Mouse (Mus musculus) spleen, adult 2 months (tissue): ENCODE data around the gene Ivl. TPM values are rescaled to one million over a fixed set of nuclear protein-coding genes. Genes with fewer than 3 reads are reported as not detected.

Experiments
- DNase-seq, 2 experiments: peaks; one replicate each; pipeline versions ENCODE4 v3.0.0 to v3.0.0-alpha.2; 2012 to 2021; ENCODE audit warnings: low spot score in 2 of 2, low read depth in 1 of 2
- H3K27ac ChIP-seq: fragments of 200-500 bp; 2 replicates; pipeline ENCODE4 v1.5.1; 2012; ENCODE audit warnings: low read length, inconsistent platforms; ENCODE audit not compliant: insufficient read depth
- H3K27me3 ChIP-seq: fragments of 200-500 bp; 2 replicates; pipeline ENCODE4 v1.6.1; 2012; ENCODE audit warnings: mild to moderate bottlenecking, moderate library complexity, low read length, inconsistent platforms; ENCODE audit not compliant: control insufficient read depth, insufficient read depth
- H3K36me3 ChIP-seq: fragments of 200-500 bp; 2 replicates; pipeline ENCODE4 v1.6.1; 2012; ENCODE audit warnings: mild to moderate bottlenecking, low read length, inconsistent platforms; ENCODE audit not compliant: control insufficient read depth, insufficient read depth
- H3K4me1 ChIP-seq: fragments of 200-500 bp; 2 replicates; pipeline ENCODE4 v1.6.1; 2011; ENCODE audit warnings: inconsistent platforms; ENCODE audit not compliant: control insufficient read depth, insufficient read depth, insufficient read length
- H3K4me3 ChIP-seq: fragments of 200-500 bp; 2 replicates; pipeline ENCODE4 v1.5.1; 2011; ENCODE audit warnings: mild to moderate bottlenecking, inconsistent platforms; ENCODE audit not compliant: insufficient read depth, insufficient read length; ENCODE audit errors: extremely low read depth
- CTCF ChIP-seq: fragments of 200-500 bp; IDR thresholded peaks from 2 replicates; pipeline ENCODE4 v1.5.1; 2011; ENCODE audit warnings: mild to moderate bottlenecking, inconsistent platforms; ENCODE audit not compliant: insufficient read depth, insufficient read length, insufficient replicate concordance; ENCODE audit errors: extremely low read depth
- POLR2A ChIP-seq: fragments of 200-500 bp; IDR thresholded peaks from 2 replicates; pipeline ENCODE4 v1.6.1; 2011; ENCODE audit warnings: low read depth, low read length, inconsistent platforms
- WGBS: fragments of 180-500 bp; shearing (Covaris S2); methylation state at CpG from one replicate; pipeline ENCODE4 v1.1.7; 2018; 5-methylcytosine and 5-hydroxymethylcytosine counted together
- polyA plus RNA-seq: library from polyadenylated mRNA; depleted of rRNA; stranded (reverse); fragments of >200 nt; gene quantifications from 2 replicates; pipeline ENCODE4 v1.2.3, GENCODE M21; 2012; rRNA removed

The Ivl gene
- polyA plus RNA-seq: not detected in 2 replicates

GRCm38 (mm10) chr3:92573449-92574041 is at the start of gene Ivl:
Gene Ivl, minus strand, starts transcription at chr3:92573735.
- H3K4me3 ChIP-seq: no peak within 1 kb of the TSS
- 66% methylated on average over 1 of the region's 1 CpGs for WGBS
- no peaks in the 10 kb centered on the region for H3K27me3 ChIP-seq
- DNase-seq: no peak
- no peaks in the 10 kb centered on the region for H3K4me1 ChIP-seq
- TF ChIP-seq CTCF (no peak), POLR2A (no peak)
- no peaks in the 10 kb centered on the region for H3K36me3 ChIP-seq
- no peak within 1 kb of the TSS for H3K27ac ChIP-seq

GRCm38 (mm10) chr3:92621560-92621959 is 48.0 kb upstream of the Ivl start, which contains the start of gene Lce6a:
Gene Lce6a, minus strand, starts transcription at chr3:92621660.
- no peaks in the 10 kb centered on the region for H3K27me3 ChIP-seq
- DNase-seq: no peak
- no peaks in the 10 kb centered on the region for H3K4me1 ChIP-seq
- H3K27ac ChIP-seq: no peak within 1 kb of the TSS
- no peaks in the 10 kb centered on the region for H3K36me3 ChIP-seq
- no peak for TF ChIP-seq POLR2A
- no peak for TF ChIP-seq CTCF
- H3K4me3 ChIP-seq: no peak within 1 kb of the TSS
- WGBS: 77% methylated on average over 2 of the region's 2 CpGs

GRCm38 (mm10) chr3:92609804-92610203 is 36.3 kb upstream of the Ivl start:
- no peak for TF ChIP-seq CTCF
- no peak for TF ChIP-seq POLR2A
- WGBS: 29% methylated on average over 1 of the region's 1 CpGs
- Histone ChIP-seq H3K36me3 (no peaks in the 10 kb centered on the region), H3K4me3 (no peak overlapping the region), H3K27ac (no peak overlapping the region), H3K4me1 (no peaks in the 10 kb centered on the region), H3K27me3 (no peaks in the 10 kb centered on the region)
- DNase-seq: no peak

GRCm38 (mm10) chr3:92607392-92607791 is 33.9 kb upstream of the Ivl start, which contains the start of gene 2210017I01Rik:
Gene 2210017I01Rik, minus strand, starts transcription at chr3:92607492.
- H3K4me1 ChIP-seq: no peaks in the 10 kb centered on the region
- no peaks in the 10 kb centered on the region for H3K27me3 ChIP-seq
- no peak for DNase-seq

GRCm38 (mm10) chr3:92602169-92602568 is 28.6 kb upstream of the Ivl start:
- Histone ChIP-seq H3K4me3 (no peak overlapping the region), H3K27ac (no peak overlapping the region), H3K36me3 (no peaks in the 10 kb centered on the region), H3K4me1 (no peaks in the 10 kb centered on the region), H3K27me3 (no peaks in the 10 kb centered on the region)
- TF ChIP-seq POLR2A: no peak
- no peak for TF ChIP-seq CTCF
- WGBS: 51% methylated on average over 1 of the region's 1 CpGs
- DNase-seq: no peak

More at GRCm38 (mm10) chr3:92607392-92607791, 33.9 kb upstream of the Ivl start, which contains the start of gene 2210017I01Rik:
- TF ChIP-seq POLR2A: no peak
- no peak for TF ChIP-seq CTCF
- no peaks in the 10 kb centered on the region for H3K36me3 ChIP-seq
- H3K27ac ChIP-seq: no peak within 1 kb of the TSS
- no peak within 1 kb of the TSS for H3K4me3 ChIP-seq

- TF ChIP-seq CTCF (no peak), POLR2A (no peak)
- no peaks in the 10 kb centered on the region for H3K4me1 ChIP-seq
- no peak for DNase-seq
- no peaks in the 10 kb centered on the region for H3K36me3 ChIP-seq
- WGBS: 55% methylated on average over 1 of the region's 1 CpGs
- no peak overlapping the region for H3K27ac ChIP-seq
- no peak overlapping the region for H3K4me3 ChIP-seq
- no peaks in the 10 kb centered on the region for H3K27me3 ChIP-seq
Observed at GRCm38 (mm10) chr3:92600456-92600855, 26.9 kb upstream of the Ivl start.

- DNase-seq: no peak
- Histone ChIP-seq H3K4me3 (no peak overlapping the region), H3K36me3 (no peaks in the 10 kb centered on the region), H3K4me1 (no peaks in the 10 kb centered on the region), H3K27me3 (no peaks in the 10 kb centered on the region), H3K27ac (no peak overlapping the region)
- no peak for TF ChIP-seq CTCF
- no peak for TF ChIP-seq POLR2A
Observed at GRCm38 (mm10) chr3:92599973-92600372, 26.4 kb upstream of the Ivl start.
